Mouse (Mus musculus) liver, embryonic 14.5 days (tissue): ENCODE measurements around the gene 4930579G24Rik.

ENCODE experiments used
- CTCF ChIP-seq: IDR thresholded peaks from 2 replicates; pipeline ENCODE4 v1.5.1; 2016; ENCODE audit warnings: antibody characterized with exemption, low read depth, control low read depth
- EP300 ChIP-seq: IDR thresholded peaks from 2 replicates; pipeline ENCODE4 v1.6.1; 2016; ENCODE audit warnings: antibody characterized with exemption, low read depth

DNA sequence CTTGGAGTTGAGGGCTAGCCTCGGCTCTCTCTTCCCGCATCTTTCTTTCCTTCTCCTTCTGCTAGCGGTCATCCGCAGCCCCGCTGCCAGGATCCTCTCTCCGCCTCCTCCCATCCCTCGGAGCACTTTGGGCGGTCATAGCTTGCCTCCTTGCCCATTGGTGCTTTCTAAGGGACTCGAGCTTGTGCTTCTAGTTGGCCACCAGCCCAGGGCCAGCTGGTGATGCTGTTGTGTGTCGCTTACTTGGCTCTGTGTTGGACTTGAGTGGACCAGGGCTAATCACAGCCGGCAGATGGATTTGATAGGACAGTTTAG lies 494 bp downstream of the 4930579G24Rik start, which contains the start of gene Etfdh:
- TF ChIP-seq CTCF (no peak), EP300 (no peak)
